Mouse (Mus musculus): ENCODE data around the gene Gm20388.

- TF ChIP-seq CTCF (IDR thresholded peaks at IDR 0.05; ENCODE audit: insufficient read depth, low read depth, low read length) (no peak), POLR2A (IDR thresholded peaks at IDR 0.05; ENCODE audit: insufficient read depth, low read depth, low read length) (no peak)
These were observed 2586.5 kb downstream of the Gm20388 start for GRCm38 (mm10) chr8:122497016-122497734.

Measured in olfactory bulb, adult 2 months (tissue).